Mouse (Mus musculus) frontal cortex, postnatal 36 days (tissue): ENCODE measurements around the gene Cntfr.

ENCODE experiments used
- DNase-seq, 2 experiments: peaks; one replicate each; pipeline ENCODE4 v3.0.0; 2022; ENCODE audit warnings: low spot score in 2 of 2

Gene Cntfr

DNA sequence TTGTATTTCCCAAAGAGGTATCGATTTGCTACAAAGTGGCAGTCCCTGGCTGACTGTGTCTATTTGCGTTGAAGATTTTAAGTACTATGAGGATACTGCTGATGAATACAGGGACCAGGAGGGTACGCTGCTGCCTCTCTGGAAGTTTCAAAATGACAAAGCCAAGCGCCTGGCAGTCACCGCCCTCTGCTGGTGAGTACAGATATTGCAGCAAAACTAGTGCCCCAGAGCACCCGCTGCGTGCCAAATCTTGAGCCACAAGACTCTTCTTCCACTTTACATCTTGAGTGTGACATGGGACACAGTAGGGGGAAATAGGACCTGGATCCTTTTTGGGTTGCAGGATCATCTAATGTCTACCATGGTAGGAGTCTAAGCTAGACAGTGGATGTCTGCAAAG lies 82.7 kb downstream of the Cntfr start:
- peak; percentile 87 to 89 for DNase-seq

DNA sequence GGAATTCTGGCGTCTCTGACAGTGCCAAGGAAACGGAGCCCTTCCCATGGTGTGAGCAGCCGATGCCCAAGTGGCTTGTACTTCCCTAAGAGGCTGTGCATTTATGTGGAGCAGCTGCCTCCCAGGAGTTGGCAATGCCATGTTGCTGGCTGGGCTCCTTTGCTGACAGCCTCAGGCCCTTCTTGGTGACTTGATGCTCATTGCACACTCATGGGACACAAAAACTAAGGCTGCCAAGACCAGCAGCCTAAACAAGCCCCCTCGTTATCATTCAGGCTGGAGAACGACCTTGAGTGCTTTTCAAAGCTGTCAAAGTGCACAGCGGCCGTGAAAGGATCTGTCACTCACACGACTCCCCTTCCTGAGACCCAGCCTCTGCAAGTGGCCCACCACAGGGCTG lies 84.7 kb downstream of the Cntfr start:
- DNase-seq, result no peak

DNA sequence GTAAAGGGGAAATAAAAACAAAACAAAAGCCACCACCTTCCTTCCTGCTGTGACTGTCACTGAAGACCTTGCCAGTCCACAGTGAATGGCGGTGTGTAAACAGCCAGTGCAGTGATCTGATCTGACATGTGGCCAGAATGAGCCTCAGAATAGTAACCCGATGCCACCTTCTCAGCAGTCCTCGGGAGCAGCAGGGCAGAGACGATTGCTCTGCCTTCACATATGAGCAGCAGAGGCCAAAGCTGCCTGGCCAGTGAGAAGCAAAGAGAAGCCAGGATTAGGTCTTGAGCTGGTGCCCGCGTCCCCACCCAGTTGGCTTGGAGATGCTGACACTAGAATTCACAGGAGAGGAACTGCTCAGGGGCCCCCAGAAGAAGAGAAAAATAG lies 86.3 kb downstream of the Cntfr start:
- no peak for DNase-seq

DNA sequence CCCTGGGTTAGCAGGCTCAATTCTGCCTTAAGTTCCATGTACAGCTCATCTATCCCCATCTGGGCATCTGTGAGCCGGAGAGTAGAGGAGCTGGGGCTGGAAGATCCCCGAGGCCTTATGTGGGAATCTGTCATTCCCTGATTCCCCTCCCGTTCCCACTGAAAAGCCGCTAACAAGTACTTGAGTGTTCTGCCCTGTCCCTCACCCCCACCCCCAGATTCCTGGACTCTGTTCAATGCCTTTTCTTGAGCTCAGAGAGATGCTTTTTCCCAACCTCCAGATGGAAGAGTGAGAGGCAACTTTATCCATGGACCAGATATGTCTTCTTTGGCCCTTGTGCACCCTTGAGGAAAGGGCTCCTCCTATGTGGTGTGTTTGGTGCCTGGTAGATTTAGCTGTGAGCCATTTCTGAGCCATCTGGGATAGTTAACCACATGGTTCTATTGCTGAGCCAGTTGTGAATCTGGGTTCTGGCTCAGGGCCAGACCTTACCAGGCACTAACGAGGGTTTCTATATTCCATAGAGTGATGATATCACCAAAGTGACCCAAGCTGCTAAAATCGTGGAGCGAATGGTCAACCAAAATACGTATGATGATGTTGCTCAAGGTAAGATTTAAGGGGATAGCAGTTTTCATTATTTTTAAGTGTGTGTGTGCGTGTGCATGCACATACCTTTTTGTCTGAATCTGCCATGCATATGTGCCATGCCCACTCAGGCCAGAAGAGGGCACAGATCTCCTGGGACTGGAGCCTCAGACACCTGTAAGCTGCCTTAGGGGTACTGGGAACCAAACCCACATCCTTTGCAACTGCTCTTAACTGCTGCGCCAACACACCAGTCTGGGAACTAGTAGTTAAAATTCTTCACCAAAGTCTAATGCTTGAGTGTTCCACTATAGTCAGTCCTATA lies 87.0 kb downstream of the Cntfr start:
- no peak for DNase-seq
